Mouse (Mus musculus) liver, embryonic 12.5 days (tissue): ENCODE results near the gene Gif. TPM values are rescaled to one million over a fixed set of nuclear protein-coding genes. Genes with fewer than 3 reads are reported as not detected.

Experiments used
- ATAC-seq: fragments of 200-750 bp; cut with Nextera tagmentation; 2 replicates; pipeline ENCODE4 v1.8.0; 2017; ENCODE audit warnings: moderate number of reproducible peaks, mild to moderate bottlenecking, moderate library complexity
- H3K27ac ChIP-seq: fragments of 300-500 bp; sonication (generic); 2 replicates; pipeline ENCODE4 v1.5.1; 2016; ENCODE audit warnings: mild to moderate bottlenecking
- H3K27me3 ChIP-seq: fragments of 300-500 bp; sonication (generic); replicated peaks from 2 replicates; pipeline ENCODE4 v1.6.1; 2016; ENCODE audit warnings: mild to moderate bottlenecking, moderate library complexity
- H3K36me3 ChIP-seq: fragments of 300-500 bp; sonication (generic); 2 replicates; pipeline ENCODE4 v1.6.1; 2016; ENCODE audit warnings: mild to moderate bottlenecking, moderate library complexity
- H3K4me1 ChIP-seq: fragments of 300-500 bp; sonication (generic); 2 replicates; pipeline ENCODE4 v1.6.1; 2016
- H3K4me2 ChIP-seq: fragments of 300-500 bp; sonication (generic); 2 replicates; pipeline ENCODE4 v1.6.1; 2016; ENCODE audit warnings: mild to moderate bottlenecking, moderate library complexity
- H3K4me3 ChIP-seq: fragments of 300-500 bp; sonication (generic); 2 replicates; pipeline ENCODE4 v1.5.1; 2016; ENCODE audit warnings: mild to moderate bottlenecking, moderate library complexity
- H3K9ac ChIP-seq: fragments of 300-500 bp; sonication (generic); 2 replicates; pipeline ENCODE4 v1.6.1; 2016; ENCODE audit warnings: mild to moderate bottlenecking, moderate library complexity
- H3K9me3 ChIP-seq: fragments of 300-500 bp; sonication (generic); replicated peaks from 2 replicates; pipeline ENCODE4 v1.6.1; 2016; ENCODE audit warnings: mild to moderate bottlenecking, moderate library complexity
- WGBS: fragments of 180-500 bp; shearing (Covaris S2); methylation state at CpG from one replicate; pipeline ENCODE4 v1.1.7; 2016; ENCODE audit not compliant: insufficient replicate concordance; 5-methylcytosine and 5-hydroxymethylcytosine counted together
- polyA plus RNA-seq: library from polyadenylated mRNA; unstranded; fragments of >200 nt; fragmentation: Nextera tagmentation; extraction: Ambion mirVana; gene quantifications from 2 replicates; pipeline ENCODE4 v1.2.1, GENCODE M21; 2016

Gif gene
- polyA plus RNA-seq, 1 experiment from 2014 or later = not detected

GRCm38 (mm10) chr19:11804423-11804822, 57.1 kb downstream of the Gif start:
- H3K27ac ChIP-seq = no peak overlapping the region
- no peak overlapping the region for H3K4me2 ChIP-seq
- no peak for ATAC-seq
- no peak overlapping the region for H3K4me3 ChIP-seq
- no peaks in the 10 kb centered on the region for H3K9me3 ChIP-seq
- no peaks in the 10 kb centered on the region for H3K27me3 ChIP-seq
- WGBS = 50% methylated on average over 1 of the region's 1 CpGs
- H3K4me1 ChIP-seq = no peaks in the 10 kb centered on the region
- H3K9ac ChIP-seq = no peak overlapping the region
- H3K36me3 ChIP-seq = no peaks in the 10 kb centered on the region

GRCm38 (mm10) chr19:11807251-11807650, 59.9 kb downstream of the Gif start:
- no peak overlapping the region for H3K4me3 ChIP-seq
- no peaks in the 10 kb centered on the region for H3K36me3 ChIP-seq
- H3K27me3 ChIP-seq = no peaks in the 10 kb centered on the region
- no peak for ATAC-seq
- WGBS = 11% methylated on average over 2 of the region's 2 CpGs
- H3K9ac ChIP-seq = no peak overlapping the region
- H3K27ac ChIP-seq = no peak overlapping the region
- H3K4me1 ChIP-seq = no peaks in the 10 kb centered on the region
- no peaks in the 10 kb centered on the region for H3K9me3 ChIP-seq
- no peak overlapping the region for H3K4me2 ChIP-seq

GRCm38 (mm10) chr19:11807822-11808221, 60.5 kb downstream of the Gif start:
- no peak overlapping the region for H3K27ac ChIP-seq
- ATAC-seq = no peak
- H3K9me3 ChIP-seq = no peaks in the 10 kb centered on the region
- no peaks in the 10 kb centered on the region for H3K4me1 ChIP-seq
- no peaks in the 10 kb centered on the region for H3K36me3 ChIP-seq
- H3K4me2 ChIP-seq = no peak overlapping the region
- no peaks in the 10 kb centered on the region for H3K27me3 ChIP-seq
- no peak overlapping the region for H3K9ac ChIP-seq
- 37% methylated on average over 6 of the region's 6 CpGs for WGBS
- no peak overlapping the region for H3K4me3 ChIP-seq

GRCm38 (mm10) chr19:11808452-11808851, 61.1 kb downstream of the Gif start:
- no peaks in the 10 kb centered on the region for H3K27me3 ChIP-seq
- ATAC-seq = no peak
- H3K9ac ChIP-seq = no peak overlapping the region
- H3K36me3 ChIP-seq = no peaks in the 10 kb centered on the region
- H3K4me2 ChIP-seq = no peak overlapping the region
- H3K27ac ChIP-seq = no peak overlapping the region
- no peaks in the 10 kb centered on the region for H3K4me1 ChIP-seq
- H3K9me3 ChIP-seq = no peaks in the 10 kb centered on the region
- 48% methylated on average over 2 of the region's 2 CpGs for WGBS
- H3K4me3 ChIP-seq = no peak overlapping the region

GRCm38 (mm10) chr19:11810003-11810758, 62.8 kb downstream of the Gif start:
- Histone ChIP-seq H3K27me3 (0 out of 2 replicates have a peak, but pooled peaks cover 5% of the 10 kb centered on the region), H3K9ac (no peak overlapping the region), H3K9me3 (no peaks in the 10 kb centered on the region), H3K4me3 (no peak overlapping the region), H3K27ac (no peak overlapping the region), H3K4me2 (no peak overlapping the region), H3K36me3 (no peaks in the 10 kb centered on the region), H3K4me1 (no peaks in the 10 kb centered on the region)
- 29% methylated on average over 5 of the region's 5 CpGs for WGBS
- ATAC-seq = no peak

GRCm38 (mm10) chr19:11810856-11811255, 63.5 kb downstream of the Gif start:
- no peak overlapping the region for H3K27ac ChIP-seq
- ATAC-seq = no peak
- 62% methylated on average over 1 of the region's 1 CpGs for WGBS
- H3K4me1 ChIP-seq = no peaks in the 10 kb centered on the region
- no peaks in the 10 kb centered on the region for H3K36me3 ChIP-seq
- H3K4me2 ChIP-seq = no peak overlapping the region
- H3K9ac ChIP-seq = no peak overlapping the region
- no peak overlapping the region for H3K4me3 ChIP-seq
- H3K9me3 ChIP-seq = no peaks in the 10 kb centered on the region
- peaks cover 10% of the 10 kb centered on the region for H3K27me3 ChIP-seq

- Histone ChIP-seq H3K4me2 (no peak overlapping the region), H3K9me3 (no peaks in the 10 kb centered on the region), H3K27me3 (peaks cover 19% of the 10 kb centered on the region), H3K4me1 (no peaks in the 10 kb centered on the region), H3K27ac (no peak overlapping the region), H3K36me3 (no peaks in the 10 kb centered on the region), H3K9ac (no peak overlapping the region), H3K4me3 (no peak overlapping the region)
- 42% methylated on average over 5 of the region's 5 CpGs for WGBS
- peak; percentile 54; the same call in 1 of the 2 replicates for ATAC-seq
Observed at GRCm38 (mm10) chr19:11811688-11812365, 64.5 kb downstream of the Gif start.

Other genes starting within 250 kb of the Gif start
- 1.3 and 2.1 TPM in 2 replicates for gene Ms4a6b, start 231.0 kb upstream of the Gif start, polyA plus RNA-seq
- 0.31 and 0.38 TPM in 2 replicates for gene Ms4a4d, start 210.8 kb upstream of the Gif start, polyA plus RNA-seq
- 2.4 and 2.7 TPM in 2 replicates for gene Ms4a6d, start 142.7 kb upstream of the Gif start, polyA plus RNA-seq
- gene Ms4a2, start 123.8 kb upstream of the Gif start, polyA plus RNA-seq = 0.20 and 0.52 TPM in 2 replicates
- 4.5 and 6.4 TPM in 2 replicates for gene Ms4a3, start 106.7 kb upstream of the Gif start, polyA plus RNA-seq
- gene Oosp2, start 87.0 kb upstream of the Gif start, polyA plus RNA-seq = 0.55 and 0.63 TPM in 2 replicates
- gene Oosp1, start 56.4 kb upstream of the Gif start, polyA plus RNA-seq = not detected in 2 replicates
- gene Oosp3, start 50.5 kb upstream of the Gif start, polyA plus RNA-seq = not detected in 2 replicates
- gene Mrpl16, start 22.8 kb downstream of the Gif start, polyA plus RNA-seq = 54.5 and 62.6 TPM in 2 replicates
- gene Stx3, start 71.8 kb downstream of the Gif start, polyA plus RNA-seq = 2.5 TPM in 2 replicates
- not detected in 2 replicates for gene Olfr1417, start 91.7 kb downstream of the Gif start, polyA plus RNA-seq
- gene Olfr1418, start 113.5 kb downstream of the Gif start, polyA plus RNA-seq = not detected in 2 replicates
- not detected in 2 replicates for gene Olfr1419, start 127.6 kb downstream of the Gif start, polyA plus RNA-seq
- gene Olfr1420, start 139.0 kb downstream of the Gif start, polyA plus RNA-seq = not detected in 2 replicates
- gene Patl1, start 164.8 kb downstream of the Gif start, polyA plus RNA-seq = 10.7 and 11.1 TPM in 2 replicates
- gene Osbp, start 218.4 kb downstream of the Gif start, polyA plus RNA-seq = 2.8 and 3.0 TPM in 2 replicates